Mouse (Mus musculus) bone marrow, adult 2 months (tissue): ENCODE results near the gene 1700012B07Rik.

Experiments
- CTCF ChIP-seq: fragments of 200-500 bp; IDR thresholded peaks from 2 replicates; pipeline ENCODE4 v1.5.1; 2011; ENCODE audit warnings: low read length, control low read depth; ENCODE audit not compliant: control insufficient read depth, insufficient read depth
- POLR2A ChIP-seq: fragments of 200-500 bp; IDR thresholded peaks from 2 replicates; pipeline ENCODE4 v1.6.1; 2011; ENCODE audit warnings: low read depth, mild to moderate bottlenecking, control low read depth, low read length, borderline replicate concordance; ENCODE audit not compliant: control insufficient read depth

- TF ChIP-seq CTCF (no peak), POLR2A (no peak)
Measured at GRCm38 (mm10) chr11:109873852-109874610, 46.2 kb upstream of the 1700012B07Rik start.
